Mouse (Mus musculus) heart, postnatal 14 days (tissue): ENCODE measurements around the gene Erbb4. TPM values are rescaled to one million over a fixed set of nuclear protein-coding genes. Genes with fewer than 3 reads are reported as not detected.
A peak's percentile ranks its signal among the peaks of the same experiment; 100 is the strongest.
"Not testable (repeated sequence)": the region's sequence is repeated elsewhere in the genome, so short reads cannot be mapped to it uniquely, and the experiment has no call there.

ENCODE experiments used
- DNase-seq, 2 experiments: peaks; one replicate each; pipeline ENCODE4 v3.0.0; 2021 to 2022
- intact Hi-C: fragments of 180-260 bp; cut with DNase I; formaldehyde crosslinking; loops from one replicate; pipeline ENCODE4 v1.15.1; 2025
- total RNA-seq, 2 experiments: library from RNA; stranded (reverse); gene quantifications; 2 replicates each; pipeline ENCODE4 v1.2.3; 2021

Erbb4 gene
- total RNA-seq, 2 experiments from 2014 or later: 15.0 to 17.0 TPM

DNA sequence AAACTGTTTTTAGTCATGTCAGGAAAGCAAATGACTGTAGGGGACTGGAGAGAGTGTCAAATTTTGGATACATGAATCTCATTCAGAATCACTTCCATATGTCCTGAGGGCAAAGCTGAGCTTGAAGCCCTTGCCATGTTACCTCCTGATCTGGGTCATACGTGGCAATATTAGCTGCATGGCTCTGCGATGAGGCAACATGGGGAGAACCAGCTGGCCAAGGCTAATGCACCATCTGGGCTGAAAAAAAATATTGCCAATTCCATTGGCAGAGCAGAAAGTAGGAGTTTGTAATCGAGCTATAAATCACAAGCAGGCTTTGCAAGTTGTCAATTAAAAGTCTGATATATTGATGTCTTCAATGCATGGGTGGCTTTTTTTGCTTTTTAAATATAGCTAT is 221.0 kb downstream of the Erbb4 start:
- no peak for DNase-seq
- intact Hi-C loops: no loop called here

DNA sequence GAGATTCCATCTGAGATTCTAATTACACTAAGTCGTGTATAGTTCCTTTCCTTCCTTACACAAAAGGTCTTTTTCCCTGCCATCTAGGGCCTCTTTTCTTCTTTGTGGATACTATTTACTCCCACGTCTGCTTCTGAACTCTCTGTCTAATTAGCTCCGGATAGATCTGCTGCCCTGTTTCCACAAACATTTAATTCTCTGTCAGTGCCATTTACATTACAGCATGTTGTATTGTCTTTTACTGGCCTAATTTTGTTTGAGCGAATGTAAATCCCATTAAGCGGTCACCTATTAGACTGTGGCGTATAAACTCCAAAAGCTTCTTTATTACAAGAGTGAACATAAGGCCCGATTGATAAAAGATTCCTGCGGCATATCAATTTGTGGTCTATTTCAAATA is 232.9 kb downstream of the Erbb4 start:
- intact Hi-C loops: no loop called here
- DNase-seq: no peak

DNA sequence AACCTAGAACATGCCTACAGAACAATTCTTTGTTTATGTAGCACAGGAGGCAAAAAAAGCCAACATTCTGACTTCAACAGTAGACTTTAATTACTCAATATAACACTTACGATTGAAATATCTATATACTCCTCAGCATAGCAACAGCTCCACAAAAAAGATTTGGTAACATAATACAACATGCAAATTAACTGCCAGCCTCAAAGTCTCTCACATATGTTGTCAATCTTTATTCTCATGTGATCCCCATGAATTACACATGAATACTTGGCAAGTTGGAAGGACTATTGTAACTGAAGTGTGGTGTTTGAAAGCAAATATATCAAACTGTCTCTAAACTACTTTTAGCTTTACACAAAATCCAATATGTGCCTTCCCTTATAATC is 234.2 kb downstream of the Erbb4 start:
- intact Hi-C loops: no loop called here
- no peak for DNase-seq

DNA sequence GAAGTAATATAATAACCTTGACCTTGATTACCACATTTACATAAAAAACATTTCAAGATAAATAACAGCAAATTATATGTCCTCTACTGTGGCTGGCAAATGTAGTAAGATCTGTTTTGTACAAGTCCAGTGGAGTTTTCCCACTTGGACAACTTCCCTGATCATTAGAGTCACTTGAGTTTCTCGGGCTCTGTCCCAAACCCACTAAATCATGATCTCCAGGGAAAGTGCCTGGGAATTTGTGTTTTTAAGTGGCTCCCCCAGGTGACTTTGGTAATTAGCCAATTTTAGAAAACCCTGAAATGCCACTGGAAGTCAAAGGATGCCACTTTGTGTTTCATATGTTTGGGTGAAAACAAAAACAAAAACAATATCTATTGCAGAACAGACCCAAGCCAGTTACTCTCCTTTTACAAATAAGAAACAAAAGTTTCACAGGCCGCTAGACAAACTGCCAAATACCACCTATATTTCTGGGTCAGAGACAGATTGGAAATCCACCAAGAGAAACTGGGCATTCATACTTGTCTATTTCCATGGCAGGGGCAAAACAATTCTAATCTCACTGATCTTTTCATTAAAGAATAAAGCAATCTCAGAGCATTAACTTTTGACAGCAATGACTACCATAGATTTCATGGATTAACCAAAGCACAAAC is 234.8 kb downstream of the Erbb4 start:
- no peak for DNase-seq
- intact Hi-C loops: no loop called here

DNA sequence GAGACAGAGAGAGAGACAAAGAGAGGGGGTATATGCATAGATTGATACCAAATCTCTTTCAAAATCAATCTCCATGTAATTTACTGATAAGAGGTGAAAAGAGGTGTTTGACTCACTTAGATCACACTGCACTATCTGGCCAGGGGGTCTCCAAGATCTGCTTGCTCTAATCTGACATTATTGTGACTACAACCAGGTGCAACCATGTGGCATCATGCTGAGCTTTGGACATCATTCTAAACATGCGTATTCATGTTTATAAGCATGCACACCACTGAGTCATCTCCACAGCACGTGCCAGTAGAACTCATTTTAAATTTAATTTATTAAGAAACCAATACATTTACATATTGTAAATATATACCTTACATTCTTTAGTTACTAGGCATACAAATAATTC is 247.5 kb downstream of the Erbb4 start:
- DNase-seq: no peak
- intact Hi-C loops: no loop called here

DNA sequence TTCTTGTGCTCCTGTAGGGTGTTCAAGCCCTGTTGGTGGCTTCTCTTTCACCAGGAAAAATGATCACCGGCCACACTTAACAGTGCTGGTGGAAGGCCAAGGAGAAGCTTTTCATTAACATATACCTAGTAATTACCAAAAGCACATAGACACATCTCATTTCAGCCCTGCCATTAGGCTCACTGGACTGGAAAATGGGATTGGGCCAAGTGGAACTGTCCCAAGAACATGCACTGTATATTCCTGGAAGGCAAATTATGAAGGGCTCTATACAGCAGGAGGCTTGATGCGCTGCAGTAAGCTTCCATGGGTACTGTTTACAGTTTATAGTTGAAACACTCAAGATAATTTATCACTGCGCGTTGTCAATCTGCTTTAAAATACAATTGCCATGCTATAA is 248.4 kb downstream of the Erbb4 start:
- DNase-seq: peak in 1 of 2 experiments; percentile 1
- intact Hi-C loops: no loop called here

DNA sequence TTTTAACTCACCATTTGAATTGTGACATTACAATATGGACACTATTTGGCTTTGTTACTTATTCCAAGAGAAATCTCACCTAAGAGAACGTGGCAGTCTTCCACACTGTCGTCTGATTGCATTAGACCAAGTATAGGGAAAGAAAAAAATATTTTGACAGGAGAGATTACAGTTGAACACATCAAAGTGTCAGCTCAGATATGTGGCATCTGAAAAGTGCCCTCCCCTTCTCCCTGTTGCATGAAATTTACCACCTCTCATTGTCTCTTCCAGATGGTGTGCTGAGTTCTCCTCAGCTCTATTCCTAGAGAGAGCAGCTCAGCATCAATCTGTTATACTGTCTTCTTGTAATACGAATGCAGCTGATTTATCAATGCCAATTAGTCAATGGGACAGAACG is 268.5 kb downstream of the Erbb4 start:
- intact Hi-C loops: no loop called here

DNA sequence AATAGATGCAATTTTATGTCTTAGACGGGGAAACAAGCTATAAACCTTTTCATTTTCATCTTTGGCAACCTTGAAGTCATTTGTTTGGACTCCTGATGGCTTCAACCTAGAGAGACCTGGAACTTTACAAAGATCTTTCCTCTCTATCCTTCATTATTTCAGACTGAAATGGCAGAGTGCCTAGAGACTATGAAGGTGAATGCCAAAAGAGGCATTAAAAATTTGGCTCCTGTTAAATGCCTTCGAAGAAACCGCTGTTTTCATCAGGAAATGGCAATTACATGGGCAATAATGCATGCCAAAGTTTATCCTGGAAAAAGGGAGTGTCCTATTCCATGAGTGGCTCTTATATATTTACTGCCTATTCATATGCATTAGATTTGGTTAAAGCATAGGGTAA is 273.2 kb downstream of the Erbb4 start:
- intact Hi-C loops: no loop called here
- no peak for DNase-seq

More for the DNA sequence above, 268.5 kb downstream of the Erbb4 start:
- no peak for DNase-seq

DNA sequence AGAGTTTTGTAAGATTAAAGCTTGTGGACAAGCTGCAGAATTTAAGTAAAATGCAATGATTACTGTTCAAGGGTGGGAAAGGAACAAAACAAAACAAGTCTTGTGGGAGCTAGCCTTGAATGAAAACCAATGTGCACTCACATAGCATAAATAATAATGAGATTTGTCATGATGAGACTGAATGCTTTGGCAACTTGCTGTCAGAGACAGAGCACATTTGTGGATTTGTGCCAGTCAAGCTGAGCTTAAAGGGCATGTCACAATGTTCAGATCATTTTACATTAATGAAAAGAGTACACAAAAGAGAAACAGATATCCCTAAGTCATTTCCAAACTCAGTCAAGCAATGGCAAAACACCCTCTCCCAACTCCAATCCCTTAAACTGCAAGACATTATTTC is 275.8 kb downstream of the Erbb4 start:
- DNase-seq: no peak

DNA sequence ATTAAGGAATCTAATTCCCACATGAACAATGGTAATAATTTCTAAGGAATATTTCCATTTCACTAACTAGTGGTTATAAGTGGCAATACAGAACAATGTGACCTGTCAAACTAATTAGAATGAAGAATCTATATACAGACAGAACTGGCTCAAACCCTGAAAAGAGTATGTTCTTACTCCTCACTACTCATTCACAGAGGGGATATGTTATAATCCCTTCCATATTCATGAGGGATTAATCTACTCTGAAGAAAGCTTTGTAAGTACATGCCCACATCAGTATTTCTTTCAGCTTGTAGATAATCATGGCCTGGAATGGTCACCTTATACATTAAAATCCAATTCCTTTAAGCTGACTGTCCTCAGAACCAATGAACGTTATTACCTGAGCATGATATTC is 276.3 kb downstream of the Erbb4 start:
- no peak for DNase-seq
- intact Hi-C loops: no loop called here

More for the DNA sequence above, 275.8 kb downstream of the Erbb4 start:
- intact Hi-C loops: no loop called here

DNA sequence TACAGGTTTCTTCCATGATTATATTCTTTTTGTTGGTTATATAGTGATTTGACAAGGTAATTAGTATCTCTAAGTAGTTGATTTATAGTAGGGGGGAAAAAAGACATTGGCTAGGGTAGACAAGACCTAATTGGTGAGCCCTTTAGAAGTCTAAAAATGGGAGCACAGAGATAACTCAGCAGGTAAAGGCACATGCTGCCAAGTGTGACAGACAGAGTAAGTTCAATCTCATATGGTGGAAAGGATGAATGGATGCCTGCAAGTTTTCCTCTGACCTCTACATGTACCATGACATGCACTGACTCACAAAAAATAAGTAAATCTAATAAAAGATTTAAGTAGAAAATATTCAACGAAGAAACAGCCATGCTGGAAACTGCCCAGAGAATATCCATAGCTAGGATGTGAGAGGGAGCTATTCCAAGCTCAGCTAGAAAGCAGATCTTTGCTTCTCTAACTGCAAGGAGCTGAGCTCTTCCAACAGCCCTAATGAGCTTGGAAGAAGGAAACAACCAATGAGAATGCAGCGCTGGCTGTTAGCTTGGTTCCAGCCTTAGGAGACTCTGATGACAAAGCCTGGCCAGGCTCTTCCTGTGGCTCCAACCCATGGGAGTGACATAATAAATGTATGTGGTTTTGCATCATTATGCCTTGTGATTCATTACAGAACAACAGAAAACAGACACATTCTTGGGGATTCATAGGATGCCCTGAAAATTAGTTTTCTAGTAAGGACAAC is 277.2 kb downstream of the Erbb4 start:
- no peak for DNase-seq
- intact Hi-C loops: no loop called here

DNA sequence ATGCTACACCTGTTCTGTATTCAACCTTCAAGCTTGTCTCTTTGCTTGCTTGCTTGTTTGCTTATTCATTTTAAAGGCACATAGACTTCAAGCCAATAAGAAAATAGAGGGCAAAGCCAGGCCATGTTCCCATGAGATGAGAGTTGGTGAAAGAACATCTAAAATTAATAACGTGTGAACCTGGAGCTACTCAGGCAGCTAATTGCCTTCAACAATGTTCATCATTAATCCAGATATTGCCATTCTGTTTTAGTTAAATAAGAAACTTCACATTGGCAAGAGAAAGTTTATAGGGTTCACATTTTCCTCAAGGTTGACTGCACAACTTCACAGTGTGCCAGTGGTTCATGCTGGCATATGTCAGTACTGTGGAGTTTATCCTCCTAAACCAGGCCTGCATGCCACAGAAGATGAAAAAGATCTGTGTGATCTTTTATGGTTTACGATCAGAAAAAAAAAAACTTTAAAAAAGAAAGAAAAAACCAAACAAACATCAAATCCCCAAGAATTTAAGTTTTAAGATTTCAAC is 284.7 kb downstream of the Erbb4 start:
- intact Hi-C loops: loop anchor here (10.0 kb wide), 1 partner anchor 518 kb away; no protein-coding TSS in a partner anchor
- DNase-seq: no peak

DNA sequence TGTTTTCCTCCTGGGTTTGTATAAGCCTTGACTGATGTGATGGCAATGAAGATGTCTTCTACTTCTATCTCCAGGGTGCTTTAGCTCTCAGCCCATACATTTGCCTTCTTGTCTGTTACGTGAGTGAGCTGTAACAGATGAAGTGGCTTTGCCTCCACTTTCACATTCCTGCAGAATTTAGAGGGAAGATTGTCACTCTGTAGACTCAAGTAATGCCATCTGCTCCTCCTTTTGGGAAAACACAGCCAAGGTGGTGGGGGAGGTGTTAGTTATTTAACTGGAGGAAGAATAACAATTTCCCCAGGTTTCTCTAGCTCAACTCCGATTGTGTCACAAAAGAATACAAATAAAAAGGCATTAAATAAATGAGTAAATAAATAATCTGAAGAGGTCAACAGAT is 301.1 kb downstream of the Erbb4 start:
- intact Hi-C loops: no loop called here
- no peak for DNase-seq

DNA sequence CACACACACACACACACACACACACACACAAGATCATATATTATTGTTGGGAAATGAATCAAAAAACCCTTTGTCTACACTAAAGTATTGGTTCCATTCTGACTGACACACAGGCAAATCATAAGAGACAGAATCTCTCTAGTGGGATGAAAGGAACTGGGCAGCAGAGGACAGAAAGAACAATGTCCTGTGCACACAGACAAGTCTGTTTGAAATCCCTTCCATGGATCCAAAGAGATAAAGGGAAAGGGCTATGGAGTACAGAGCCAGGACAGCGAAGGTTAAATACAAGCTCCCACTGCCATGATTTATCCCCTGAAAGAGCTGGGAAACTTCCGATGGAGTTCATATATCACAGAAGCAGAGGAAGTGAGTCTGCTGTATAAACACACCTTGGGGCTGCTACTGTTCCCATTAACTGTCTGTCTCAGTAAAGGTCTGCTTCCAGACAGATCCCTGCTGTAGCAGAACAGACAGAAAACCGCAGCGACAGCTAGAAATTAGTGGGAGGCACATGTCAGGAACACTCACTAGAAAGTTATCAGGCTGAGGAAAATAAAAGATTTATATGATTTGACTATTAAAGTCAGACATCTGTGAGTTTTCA is 320.3 kb downstream of the Erbb4 start:
- DNase-seq: no peak
- intact Hi-C loops: no loop called here

DNA sequence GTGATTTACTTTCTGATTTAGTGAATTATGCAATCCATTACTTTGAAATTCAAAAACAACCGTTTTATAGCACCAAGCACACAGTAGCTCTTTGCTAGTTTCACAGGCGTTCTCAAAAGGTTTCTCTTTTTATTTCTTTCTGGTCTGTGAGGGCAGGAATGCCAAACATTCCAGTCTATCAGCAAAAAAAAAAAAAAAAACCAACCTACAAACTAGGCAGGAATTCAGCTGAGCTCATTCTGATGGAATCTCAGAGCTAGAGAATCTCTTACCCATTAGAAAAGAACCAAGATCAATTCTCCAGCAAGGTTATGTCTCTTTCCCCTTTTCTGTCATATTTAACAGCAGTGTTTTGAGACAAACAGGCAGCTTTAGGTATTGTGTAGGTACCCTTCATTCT is 327.2 kb downstream of the Erbb4 start:
- intact Hi-C loops: no loop called here
- no peak for DNase-seq

DNA sequence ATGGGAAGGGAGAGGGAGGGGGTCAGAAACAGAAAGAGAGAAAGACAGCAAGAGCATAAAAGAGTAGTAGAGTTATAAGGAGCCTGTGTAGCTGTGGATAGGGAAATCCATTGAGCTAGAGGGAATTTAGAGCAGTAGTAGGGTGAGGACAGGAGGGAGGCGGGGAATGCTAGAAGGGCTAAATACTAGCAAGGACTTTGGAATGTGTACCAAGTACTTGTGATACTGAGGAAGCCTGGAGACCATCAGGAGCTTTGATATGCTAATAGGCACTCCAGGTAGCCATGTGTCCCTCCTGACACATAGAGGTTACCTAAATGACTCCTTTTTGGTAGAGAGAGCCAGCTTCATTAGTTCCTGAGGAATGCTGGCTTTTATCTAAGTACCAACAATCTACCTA is 327.8 kb downstream of the Erbb4 start:
- DNase-seq: peak in 1 of 2 experiments; percentile 2
- intact Hi-C loops: no loop called here

DNA sequence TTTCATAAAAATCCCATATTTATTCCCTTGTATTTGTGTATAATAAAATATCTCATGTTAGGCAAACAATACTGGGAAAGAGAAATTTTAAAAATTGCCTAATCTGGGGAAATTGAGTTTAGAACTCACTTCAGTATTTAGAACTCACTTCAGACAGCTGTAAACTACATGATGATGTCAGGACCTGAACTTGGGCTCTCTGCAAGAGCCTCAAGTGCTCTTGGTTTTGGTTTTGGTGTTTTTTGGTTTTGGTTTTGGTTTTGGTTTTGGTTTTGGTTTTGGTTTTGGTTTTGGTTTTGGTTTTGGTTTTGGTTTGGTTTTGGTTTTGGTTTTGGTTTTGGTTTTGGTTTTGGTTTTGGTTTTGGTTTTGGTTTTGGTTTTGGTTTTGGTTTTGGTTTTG is 341.8 kb downstream of the Erbb4 start:
- DNase-seq, intact Hi-C loops: not testable (repeated sequence)

DNA sequence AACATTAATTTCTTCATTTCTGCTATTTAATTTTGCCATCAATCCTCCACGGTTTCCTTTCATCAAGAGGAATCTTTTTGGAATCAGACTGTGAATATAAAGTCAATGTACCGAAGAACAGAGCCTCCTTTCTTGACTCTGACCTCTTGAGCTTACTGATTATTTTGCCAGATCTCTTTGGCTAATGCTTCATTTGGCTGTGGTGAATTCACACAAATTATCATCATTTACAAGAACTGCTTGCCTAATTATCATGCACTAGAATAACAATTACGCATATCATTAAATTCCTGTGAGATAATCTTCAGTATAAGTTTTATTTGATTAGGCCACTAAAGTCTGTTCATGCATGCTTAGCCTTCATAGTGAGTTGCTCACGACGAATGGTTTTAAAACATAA is 345.4 kb downstream of the Erbb4 start:
- intact Hi-C loops: no loop called here
- DNase-seq: no peak

DNA sequence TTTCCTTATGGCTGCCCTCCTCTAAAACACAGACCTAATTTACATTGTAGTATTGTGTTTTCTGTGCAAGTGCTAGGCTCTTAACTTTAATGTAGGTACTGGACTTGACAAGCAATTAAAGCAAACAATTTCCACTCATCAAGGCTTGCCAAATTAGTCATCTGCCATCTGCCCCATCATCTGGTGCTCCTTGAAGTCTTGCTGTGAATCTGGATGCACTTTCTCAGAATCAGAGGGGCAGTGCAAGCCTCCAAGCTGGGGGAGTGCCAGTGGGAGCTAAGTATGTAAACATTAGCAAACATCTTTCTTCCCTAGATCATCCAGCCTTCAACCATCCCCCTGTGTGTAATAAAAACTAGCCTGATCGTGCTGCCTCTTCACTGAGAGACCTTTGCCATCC is 358.9 kb downstream of the Erbb4 start:
- no peak for DNase-seq
- intact Hi-C loops: no loop called here

DNA sequence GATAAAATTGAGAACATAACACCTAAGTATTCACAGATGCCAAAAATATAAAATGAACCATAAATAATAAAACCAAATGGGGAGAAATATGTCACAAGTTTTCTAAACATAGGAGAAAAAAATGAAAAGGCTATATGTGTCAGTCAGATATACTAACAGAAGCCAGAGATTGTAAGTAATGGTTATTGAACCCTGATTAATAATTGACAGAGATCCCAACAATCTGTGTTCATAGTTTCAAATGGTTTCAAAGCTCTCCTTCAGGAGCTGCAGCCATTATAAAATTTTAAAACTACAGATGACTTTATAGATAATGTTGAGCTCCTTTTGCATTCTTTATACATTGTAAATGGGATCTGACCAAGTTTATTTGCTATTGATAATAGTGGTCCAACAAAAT is 426.4 kb downstream of the Erbb4 start:
- intact Hi-C loops: no loop called here
- no peak for DNase-seq

DNA sequence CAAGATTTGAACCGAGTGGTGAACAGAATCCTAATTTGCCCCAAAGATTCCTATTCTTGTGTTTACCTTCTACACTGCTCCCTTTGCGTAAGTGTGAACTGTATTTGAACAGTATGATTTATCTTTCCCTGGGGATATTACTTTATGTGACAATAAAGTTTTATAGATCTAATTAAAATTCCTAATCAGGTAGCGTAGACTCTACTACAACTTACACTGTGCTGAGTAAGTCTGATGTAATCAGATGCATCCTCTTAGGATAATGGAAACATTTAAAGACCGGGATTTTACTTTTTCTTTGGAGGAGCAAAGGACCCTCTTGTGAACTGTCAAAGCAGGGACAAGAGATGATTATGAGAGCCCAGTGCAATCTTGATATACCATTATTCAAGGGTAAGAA is 433.2 kb downstream of the Erbb4 start:
- DNase-seq: no peak
- intact Hi-C loops: no loop called here
